Mouse (Mus musculus) kidney, adult 10 weeks (tissue): Measurements from ENCODE around the gene Fance. TPM values are rescaled to one million over a fixed set of nuclear protein-coding genes. Genes with fewer than 3 reads are reported as not detected.

ENCODE experiments used
- polyA plus RNA-seq: library from polyadenylated mRNA; stranded (reverse); fragments of 350-450 nt; fragmentation: Illumina TruSeq; extraction: RNeasy Lipid Tissue Mini Kit (QIAGEN cat#74804); gene quantifications from one replicate; pipeline ENCODE4 v1.2.3, GENCODE M21; 2014; ENCODE audit warnings: low read depth, low replicate concordance

Gene Fance
- not detected for polyA plus RNA-seq

GRCm38 (mm10) chr17:28313212-28313879, at the start of gene Fance:
Gene Fance (plus strand): TSS chr17:28313519.

DNA sequence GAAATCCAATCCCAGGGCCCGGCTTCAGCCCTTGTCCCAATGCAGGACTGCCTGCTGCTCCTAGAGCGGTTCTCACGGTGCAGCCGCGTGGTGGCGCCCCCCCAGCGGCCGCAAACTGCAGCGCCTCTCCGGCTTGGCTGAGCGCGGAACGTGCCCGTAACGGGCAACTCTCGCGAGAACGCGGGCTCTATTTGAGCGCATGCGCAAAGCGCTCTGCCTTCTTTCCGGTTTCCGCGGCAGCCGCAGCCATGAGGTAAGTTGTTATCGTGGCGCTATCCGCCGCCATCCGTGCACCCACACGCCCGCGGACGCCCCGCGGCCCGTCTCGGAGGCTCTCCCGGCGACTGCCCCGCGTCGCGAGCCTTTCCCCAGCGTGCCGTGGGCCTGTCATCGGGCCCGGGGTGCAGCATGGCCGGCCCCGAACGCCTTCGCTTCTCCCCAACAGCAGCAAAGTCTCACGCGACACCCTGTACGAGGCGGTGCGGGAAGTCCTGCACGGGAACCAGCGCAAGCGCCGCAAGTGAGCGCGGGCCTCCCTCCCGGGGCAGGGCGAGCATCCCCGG, 15.1 kb downstream of the Fance start, which contains the start of gene Rpl10a:
Gene Rpl10a, plus strand, starts transcription at position 106 of the 563 bp plus-strand sequence.

GRCm38 (mm10) chr17:28350466-28351352, 37.4 kb downstream of the Fance start, which contains the start of gene Tead3:
Gene Tead3 (minus strand): TSS chr17:28350817.

DNA sequence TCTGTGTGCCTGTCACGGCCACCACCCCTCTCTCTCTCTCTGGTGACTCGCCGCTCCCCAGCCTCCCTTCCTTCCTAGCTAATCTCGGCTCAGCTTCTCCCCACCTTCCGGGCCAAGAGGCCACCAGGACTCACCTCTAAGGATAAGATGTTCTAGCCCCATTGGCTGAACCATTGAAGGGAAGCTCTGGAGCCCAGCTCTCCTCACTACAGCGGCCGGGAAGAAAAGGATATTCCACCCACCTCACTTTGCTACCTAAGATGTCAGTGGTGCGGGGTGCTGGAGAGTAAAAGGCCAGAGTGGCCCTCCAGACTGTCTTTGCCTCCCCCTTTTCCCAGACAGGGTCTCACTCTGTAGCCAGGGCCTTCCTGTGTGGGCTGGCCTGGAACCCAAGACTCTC, 51.8 kb downstream of the Fance start, which contains the start of gene Tulp1:
Gene Tulp1, minus strand, starts transcription at position 101 of the 400 bp plus-strand sequence.

Other genes with a start within 250 kb of the Fance start
- gene Tcp11, start 232.9 kb upstream of the Fance start, polyA plus RNA-seq = not detected
- gene Scube3, start 171.4 kb upstream of the Fance start, polyA plus RNA-seq = 0.77 TPM
- gene Zfp523, start 136.4 kb upstream of the Fance start, polyA plus RNA-seq = 0.73 TPM
- 0.53 TPM for gene Def6, start 105.7 kb upstream of the Fance start, polyA plus RNA-seq
- gene Ppard, start 80.8 kb upstream of the Fance start, polyA plus RNA-seq = 0.61 TPM
- 117 TPM for gene Rpl10a, start 15.0 kb downstream of the Fance start, polyA plus RNA-seq
- 0.49 TPM for gene Tead3, start 37.3 kb downstream of the Fance start, polyA plus RNA-seq
- not detected for gene Tulp1, start 51.7 kb downstream of the Fance start, polyA plus RNA-seq
- gene Fkbp5, start 204.0 kb downstream of the Fance start, polyA plus RNA-seq = 45.0 TPM
- 0.44 TPM for gene Armc12, start 217.3 kb downstream of the Fance start, polyA plus RNA-seq
- gene Clpsl2, start 235.9 kb downstream of the Fance start, polyA plus RNA-seq = not detected
- gene Clps, start 247.2 kb downstream of the Fance start, polyA plus RNA-seq = not detected